Mouse (Mus musculus) CH12.LX (cell line): ENCODE data around the gene Trim17. TPM values are rescaled to one million over a fixed set of nuclear protein-coding genes. Genes with fewer than 3 reads are reported as not detected.

Experiments used
- DNase-seq: peaks from one replicate; pipeline ENCODE4 v3.0.0-alpha.2; 2013; ENCODE audit errors: extremely low read depth
- H3K27ac ChIP-seq: 2 replicates; pipeline ENCODE4 v1.5.1; 2012; ENCODE audit warnings: low read depth, mild to moderate bottlenecking, control low read depth, moderate library complexity; ENCODE audit not compliant: insufficient read depth
- H3K27me3 ChIP-seq: replicated peaks from 2 replicates; pipeline ENCODE3; 2012; ENCODE audit warnings: inconsistent platforms
- H3K36me3 ChIP-seq, 2 experiments: replicated peaks in 1 of 2; 2 replicates each; pipeline versions ENCODE3 to v1.6.1; 2012; ENCODE audit warnings: inconsistent platforms in 1 of 2, low read length in 1 of 2, mild to moderate bottlenecking in 1 of 2, mixed read lengths in 1 of 2, moderate library complexity in 1 of 2; ENCODE audit not compliant: control insufficient read depth in 1 of 2, insufficient read depth in 1 of 2
- H3K4me1 ChIP-seq, 2 experiments: 2 replicates each; pipeline ENCODE4 v1.6.1; 2012; ENCODE audit warnings: inconsistent platforms in 1 of 2, moderate library complexity in 1 of 2; ENCODE audit not compliant: insufficient read depth in 2 of 2, control insufficient read depth in 1 of 2
- H3K4me2 ChIP-seq: 2 replicates; pipeline ENCODE4 v1.6.1; 2012; ENCODE audit warnings: low read depth, mild to moderate bottlenecking, control low read depth; ENCODE audit not compliant: poor library complexity, insufficient read depth, severe bottlenecking
- H3K4me3 ChIP-seq, 3 experiments: fragments of 150-350 bp in 1 of 3; sonication (generic) in 1 of 3; replicated peaks in 1 of 3; 2 replicates each; pipeline versions ENCODE3 to v1.5.1; 2011 to 2012; ENCODE audit warnings: low read depth in 2 of 3, low read length in 2 of 3, mild to moderate bottlenecking in 2 of 3, moderate library complexity in 2 of 3, control low read depth in 1 of 3, improper control_type of control experiment in 1 of 3, inconsistent platforms in 1 of 3, mixed read lengths in 1 of 3; ENCODE audit not compliant: poor library complexity in 1 of 3
- H3K79me2 ChIP-seq: replicated peaks from 2 replicates; pipeline ENCODE4 v1.6.1; 2012; ENCODE audit warnings: mild to moderate bottlenecking, moderate library complexity; ENCODE audit not compliant: control insufficient read depth, poor library complexity, insufficient read depth, severe bottlenecking; ENCODE audit errors: extremely low read depth
- H3K9ac ChIP-seq: 2 replicates; pipeline ENCODE4 v1.6.1; 2012; ENCODE audit warnings: low read depth, mild to moderate bottlenecking, control low read depth, moderate library complexity; ENCODE audit not compliant: insufficient read depth
- H3K9me3 ChIP-seq: replicated peaks from 2 replicates; pipeline ENCODE3; 2012; ENCODE audit warnings: low read length, inconsistent platforms, mixed read lengths
- CHD2 ChIP-seq: IDR thresholded peaks from 2 replicates; pipeline ENCODE4 v1.6.1; 2011; ENCODE audit warnings: low read length, improper control_type of control experiment
- CTCF ChIP-seq, 2 experiments: IDR thresholded peaks in 1 of 2; conservative IDR thresholded peaks in 1 of 2; 2 replicates each; pipeline ENCODE4 v1.5.1; 2011 to 2012; ENCODE audit warnings: low read depth in 2 of 2, low read length in 2 of 2, improper control_type of control experiment in 1 of 2, inconsistent platforms in 1 of 2, mild to moderate bottlenecking in 1 of 2, moderate library complexity in 1 of 2
- JUND ChIP-seq: conservative IDR thresholded peaks from 2 replicates; pipeline ENCODE4 v1.6.1; 2011; ENCODE audit warnings: low read depth, low read length, improper control_type of control experiment
- NELFE ChIP-seq: IDR thresholded peaks from 2 replicates; pipeline ENCODE4 v1.6.1; 2011; ENCODE audit warnings: low read depth, low read length, improper control_type of control experiment
- PAX5 ChIP-seq: IDR thresholded peaks from 2 replicates; pipeline ENCODE4 v1.6.1; 2012; ENCODE audit warnings: low read length, inconsistent platforms, mixed read lengths
- SIN3A ChIP-seq: IDR thresholded peaks from 2 replicates; pipeline ENCODE4 v1.6.1; 2012; ENCODE audit warnings: low read length, improper control_type of control experiment, inconsistent platforms
- SMC3 ChIP-seq: IDR thresholded peaks from 2 replicates; pipeline ENCODE4 v1.6.1; 2011; ENCODE audit warnings: low read depth, low read length, improper control_type of control experiment
- ZC3H11A ChIP-seq: IDR thresholded peaks from 2 replicates; pipeline ENCODE4 v1.6.1; 2012; ENCODE audit warnings: low read depth, mild to moderate bottlenecking, inconsistent platforms, low read length, improper control_type of control experiment
- dilution Hi-C: fragments of 300-500 bp; cut with MboI; formaldehyde crosslinking; loops from 2 replicates; pipeline ENCODE4 v1.14.3; 2020; ENCODE audit warnings: low sequenced_read_pairs; ENCODE audit not compliant: extremely low pct_unique_long_range_greater_than_20kb, extremely low pct_ligation_motif_present
- in situ Hi-C: fragments of 300-500 bp; cut with MboI; formaldehyde crosslinking; loops from 3 replicates; pipeline ENCODE4 v1.14.3; 2019; ENCODE audit warnings: low sequenced_read_pairs, low pct_ligation_motif_present, low pct_unique_long_range_greater_than_20kb, mixed read lengths
- polyA plus RNA-seq: library from polyadenylated mRNA; unstranded; fragments of >175 nt; gene quantifications from 2 replicates; pipeline ENCODE4 v1.2.1, GENCODE M21; 2012; ENCODE audit warnings: low read depth; ENCODE audit not compliant: insufficient read length
- total RNA-seq, 2 experiments: library from RNA; depleted of rRNA; stranded (reverse); fragments of 300-350 nt in 1 of 2; fragments of >200 nt in 1 of 2; gene quantifications; 2 replicates each; pipeline ENCODE4 v1.2.3; 2012 to 2014

Gene Trim17
- total and polyA plus RNA-seq, 3 experiments: 0.47 to 0.49 TPM; not detected in 1

DNA sequence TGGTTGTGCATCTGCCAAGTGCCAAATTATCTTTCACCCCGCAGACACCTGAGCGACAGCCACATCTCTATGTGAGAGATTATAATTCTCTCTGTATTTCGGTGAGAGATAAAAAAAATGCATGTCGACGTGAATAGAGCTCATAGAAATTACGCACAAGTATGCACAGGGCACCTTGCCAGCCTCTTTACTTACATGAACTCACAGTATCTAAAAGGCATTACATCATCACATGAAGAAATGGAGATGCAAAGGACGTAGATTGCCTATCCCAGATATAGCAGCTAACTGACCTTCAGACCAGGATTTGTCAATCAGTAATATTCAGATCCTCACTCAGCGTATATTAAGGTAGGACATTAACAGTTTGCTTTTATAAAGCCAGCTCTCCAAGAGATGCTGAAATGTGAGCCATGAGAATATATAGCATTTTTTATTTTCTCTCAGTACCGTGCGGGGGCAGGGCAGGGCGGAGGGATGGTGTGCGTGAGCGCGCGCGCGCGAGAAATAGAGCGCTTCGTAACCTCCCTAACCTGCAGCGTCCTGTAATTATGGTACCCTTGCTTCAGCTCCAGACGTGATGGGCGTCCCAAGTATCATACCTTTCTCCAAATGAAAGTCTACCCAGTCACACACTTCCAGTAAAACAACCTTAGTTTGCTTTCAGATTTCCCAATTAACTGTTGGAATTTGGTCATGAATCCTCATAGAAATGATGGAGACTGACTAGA is 6.5 kb upstream of the Trim17 start:
- no peaks in the 10 kb centered on the region for H3K36me3 ChIP-seq
- H3K4me1 ChIP-seq: peaks cover 0 to 3% of the 10 kb centered on the region in 2 experiments; a peak in 2 of 4 replicates
- no peak overlapping the region for H3K4me2 ChIP-seq
- H3K27me3 ChIP-seq: peaks cover 61% of the 10 kb centered on the region
- TF ChIP-seq NELFE (no peak), PAX5 (no peak), SIN3A (no peak), SMC3 (no peak), JUND (no peak)
- H3K27ac ChIP-seq: no peak overlapping the region
- H3K9me3 ChIP-seq: no peaks in the 10 kb centered on the region
- DNase-seq: no peak
- H3K4me3 ChIP-seq: no peak overlapping the region
- dilution Hi-C loops (no loop called here), in situ Hi-C loops (no loop called here)
- H3K9ac ChIP-seq: no peak overlapping the region
- no peaks in the 10 kb centered on the region for H3K79me2 ChIP-seq

GRCm38 (mm10) chr11:58948542-58949479 is 5.7 kb upstream of the Trim17 start, which contains the start of gene Hist3h2ba:
Gene Hist3h2ba (plus strand): TSS chr11:58948920.
- TF ChIP-seq ZC3H11A (no peak), CTCF (conservative IDR thresholded peaks at IDR 0.05 in 1 of 2, IDR thresholded peaks at IDR 0.05 in 1 of 2; ENCODE audit: low read depth in 2 of 2, low read length in 2 of 2) (no peak), CHD2 (no peak), SIN3A (no peak)
- Histone ChIP-seq H3K4me3 (no peak within 1 kb of the TSS), H3K79me2 (no peaks in the 10 kb centered on the region), H3K36me3 (no peaks in the 10 kb centered on the region), H3K27me3 (peaks cover 59% of the 10 kb centered on the region), H3K4me1 (peaks cover 0 to 11% of the 10 kb centered on the region in 2 experiments; a peak in 2 of 4 replicates), H3K4me2 (no peak within 1 kb of the TSS), H3K9me3 (no peaks in the 10 kb centered on the region), H3K9ac (no peak within 1 kb of the TSS), H3K27ac (no peak within 1 kb of the TSS)
- in situ Hi-C loops (no loop called here), dilution Hi-C loops (no loop called here)
- DNase-seq: no peak
